18 mouse cellular contexts compared by ENCODE assay signal in the genomic region with DNA sequence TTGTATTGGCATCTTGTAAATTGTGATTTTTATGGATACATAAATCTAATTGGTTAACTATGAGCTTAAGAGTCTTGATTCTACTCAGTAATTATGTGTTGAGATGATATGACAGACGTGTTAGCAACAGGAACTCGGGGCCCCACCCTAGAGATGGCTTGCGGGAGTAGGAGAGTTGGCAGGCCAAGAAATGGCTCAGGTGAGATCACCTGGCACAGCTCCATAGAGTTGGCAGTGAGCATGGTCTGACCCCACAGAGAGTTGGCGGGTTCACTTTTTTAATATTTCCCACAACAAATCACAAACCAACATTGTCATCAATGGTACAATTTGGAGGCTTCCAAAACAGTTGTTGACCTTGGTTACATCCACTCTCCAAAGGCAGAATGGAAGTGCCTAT.
"Had no signal": no experiment of that assay in that cellular context is flagged by ENCODE, and none has a peak within 500 bp of the region (broad histone marks: within the 10 kb centered on the region; RNA-seq: fewer than 3 reads in every experiment).

No protein-coding gene starts in this region.

- H3K9me3 ChIP-seq: limb, embryonic 10.5 days; limb, embryonic 13.5 days; liver, embryonic 13.5 days; midbrain, embryonic 12.5 days; midbrain, embryonic 15.5 days; neural tube, embryonic 13.5 days had no signal

- H3K4me3 ChIP-seq: layer of hippocampus, adult 2 months; limb, embryonic 10.5 days; limb, embryonic 13.5 days; liver, embryonic 13.5 days; midbrain, embryonic 12.5 days; midbrain, embryonic 15.5 days; neural tube, embryonic 13.5 days had no signal

- ATAC-seq: midbrain, embryonic 15.5 days had no signal

- H3K27me3 ChIP-seq: limb, embryonic 13.5 days; liver, embryonic 13.5 days; midbrain, embryonic 12.5 days; midbrain, embryonic 15.5 days; neural tube, embryonic 13.5 days had no signal

- H3K4me2 ChIP-seq: limb, embryonic 13.5 days; liver, embryonic 13.5 days; midbrain, embryonic 12.5 days; midbrain, embryonic 15.5 days; neural tube, embryonic 13.5 days had no signal

- H3K27ac ChIP-seq: kidney, postnatal 0 days; layer of hippocampus, adult 2 months; limb, embryonic 10.5 days; limb, embryonic 13.5 days; liver, embryonic 13.5 days; macrophage; midbrain, embryonic 12.5 days; midbrain, embryonic 15.5 days; neural tube, embryonic 13.5 days had no signal

- DNase-seq: kidney, postnatal 25 days; layer of hippocampus, adult 9-11 months; liver; liver, embryonic 13.5 days; lung, adult 2 months; lung, postnatal 14 days; retina, postnatal 1 day; right cerebral cortex, postnatal 25 days; thymus, adult 18-20 months; thymus, postnatal 36 days had no signal

- H3K36me3 ChIP-seq: limb, embryonic 10.5 days; limb, embryonic 13.5 days; liver, embryonic 13.5 days; midbrain, embryonic 12.5 days; midbrain, embryonic 15.5 days; neural tube, embryonic 13.5 days had no signal

- H3K4me1 ChIP-seq: limb, embryonic 10.5 days; limb, embryonic 13.5 days; liver, embryonic 13.5 days; midbrain, embryonic 12.5 days; midbrain, embryonic 15.5 days; neural tube, embryonic 13.5 days had no signal

- H3K9ac ChIP-seq: limb, embryonic 13.5 days; liver, embryonic 13.5 days; midbrain, embryonic 12.5 days; midbrain, embryonic 15.5 days; neural tube, embryonic 13.5 days had no signal
